Mouse (Mus musculus) heart, embryonic 13.5 days (tissue): ENCODE measurements around the gene Itga9. TPM values are rescaled to one million over a fixed set of nuclear protein-coding genes. Genes with fewer than 3 reads are reported as not detected.

ENCODE experiments used
- ATAC-seq: fragments of 200-750 bp; cut with Nextera tagmentation; 2 replicates; pipeline ENCODE4 v1.8.0; 2017; ENCODE audit warnings: moderate TSS enrichment; ENCODE audit not compliant: insufficient number of reproducible peaks, low FRiP score, low TSS enrichment; ENCODE audit errors: extremely low read depth
- H3K27ac ChIP-seq: fragments of 300-500 bp; sonication (generic); replicated peaks from 2 replicates; pipeline ENCODE4 v1.5.1; 2015; ENCODE audit warnings: moderate library complexity, mild to moderate bottlenecking, inconsistent platforms
- H3K27me3 ChIP-seq: fragments of 300-500 bp; sonication (generic); replicated peaks from 2 replicates; pipeline ENCODE4 v1.6.1; 2015; ENCODE audit warnings: mild to moderate bottlenecking, inconsistent platforms
- H3K36me3 ChIP-seq: fragments of 300-500 bp; sonication (generic); 2 replicates; pipeline ENCODE4 v1.6.1; 2015; ENCODE audit warnings: mild to moderate bottlenecking, inconsistent platforms
- H3K4me1 ChIP-seq: fragments of 300-500 bp; sonication (generic); 2 replicates; pipeline ENCODE4 v1.6.1; 2015; ENCODE audit warnings: inconsistent platforms
- H3K4me2 ChIP-seq: fragments of 300-500 bp; sonication (generic); 2 replicates; pipeline ENCODE4 v1.6.1; 2015; ENCODE audit warnings: inconsistent platforms, mild to moderate bottlenecking, moderate library complexity
- H3K4me3 ChIP-seq: fragments of 300-500 bp; sonication (generic); 2 replicates; pipeline ENCODE4 v1.5.1; 2015; ENCODE audit warnings: moderate library complexity, mild to moderate bottlenecking, inconsistent platforms
- H3K9ac ChIP-seq: fragments of 300-500 bp; sonication (generic); 2 replicates; pipeline ENCODE4 v1.6.1; 2015; ENCODE audit warnings: inconsistent platforms, mild to moderate bottlenecking, moderate library complexity
- H3K9me3 ChIP-seq: fragments of 300-500 bp; sonication (generic); 2 replicates; pipeline ENCODE4 v1.6.1; 2016; ENCODE audit warnings: inconsistent platforms
- WGBS: fragments of 180-500 bp; shearing (Covaris S2); methylation state at CpG from one replicate; pipeline ENCODE4 v1.1.7; 2015; ENCODE audit warnings: mixed read lengths; 5-methylcytosine and 5-hydroxymethylcytosine counted together
- polyA plus RNA-seq: library from polyadenylated mRNA; unstranded; fragments of >200 nt; fragmentation: Nextera tagmentation; extraction: Ambion mirVana; gene quantifications from 2 replicates; pipeline ENCODE4 v1.2.1, GENCODE M21; 2015

The Itga9 gene
- polyA plus RNA-seq, 1 experiment from 2014 or later: 6.5 TPM

DNA sequence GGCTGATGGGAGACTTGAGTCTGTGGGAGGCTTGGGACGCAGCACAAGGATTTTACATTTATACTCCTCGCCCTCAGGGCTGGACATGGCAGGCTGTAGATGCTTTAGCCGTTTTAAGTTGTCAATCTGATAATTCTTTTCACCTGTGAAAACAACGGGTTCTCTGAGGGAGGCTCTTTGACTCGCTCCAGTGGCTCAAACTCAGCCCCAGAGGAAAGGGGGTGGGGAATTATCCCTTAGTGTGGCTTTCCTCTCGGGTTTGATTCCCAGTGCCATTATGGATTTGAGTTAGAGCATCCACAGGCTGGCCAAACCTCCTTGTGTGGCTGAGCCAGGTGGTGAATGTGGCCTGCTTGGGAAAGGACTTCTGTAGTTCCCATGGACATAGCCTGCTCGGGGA lies 17.7 kb downstream of the Itga9 start:
- peaks cover 17% of the 10 kb centered on the region for H3K4me1 ChIP-seq
- peaks cover 7% of the 10 kb centered on the region; the same call in 1 of the 2 replicates for H3K27me3 ChIP-seq
- H3K4me2 ChIP-seq: no peak overlapping the region
- 56% methylated on average over 7 of the region's 7 CpGs for WGBS
- no peak for ATAC-seq
- H3K27ac ChIP-seq: no peak overlapping the region
- no peaks in the 10 kb centered on the region for H3K9me3 ChIP-seq
- H3K36me3 ChIP-seq: peaks cover 28% of the 10 kb centered on the region
- H3K4me3 ChIP-seq: no peak overlapping the region
- no peak overlapping the region for H3K9ac ChIP-seq

DNA sequence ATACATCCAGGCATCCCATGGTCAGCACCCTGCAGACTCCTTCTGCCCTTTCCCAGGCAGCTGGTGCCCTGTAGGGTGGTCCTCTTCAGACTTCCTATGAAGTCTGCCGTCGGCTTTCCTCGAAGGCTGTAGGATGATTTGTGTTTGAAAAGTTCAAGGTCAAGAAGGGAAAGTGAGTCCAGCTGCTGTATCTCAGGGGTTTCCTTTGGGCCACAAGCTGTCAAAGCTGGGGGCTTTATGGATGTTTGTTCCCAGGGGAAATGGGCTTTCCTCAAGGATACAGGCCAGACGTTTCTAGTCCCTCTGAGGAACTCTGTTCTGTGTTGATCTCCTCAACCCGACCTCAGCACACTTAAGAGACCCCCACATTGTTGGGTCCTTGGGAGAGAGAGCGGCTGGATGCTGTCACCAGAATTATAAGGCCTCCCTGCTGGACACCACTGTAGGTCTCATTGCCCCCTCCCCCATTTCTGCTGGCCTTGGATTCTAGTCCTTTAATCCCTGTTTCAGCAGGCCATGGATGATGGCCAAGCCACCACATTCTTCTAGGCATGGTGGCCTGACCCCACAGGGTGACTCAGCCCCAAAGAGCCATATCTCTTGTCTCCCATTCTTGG lies 23.4 kb downstream of the Itga9 start:
- no peaks in the 10 kb centered on the region for H3K9me3 ChIP-seq
- H3K4me3 ChIP-seq: no peak overlapping the region
- H3K27me3 ChIP-seq: no peaks in the 10 kb centered on the region
- peaks cover 14% of the 10 kb centered on the region for H3K4me1 ChIP-seq
- WGBS: 57% methylated on average over 6 of the region's 6 CpGs
- H3K27ac ChIP-seq: no peak overlapping the region
- no peak overlapping the region for H3K9ac ChIP-seq
- H3K36me3 ChIP-seq: peaks cover 54% of the 10 kb centered on the region
- H3K4me2 ChIP-seq: no peak overlapping the region
- ATAC-seq: no peak

DNA sequence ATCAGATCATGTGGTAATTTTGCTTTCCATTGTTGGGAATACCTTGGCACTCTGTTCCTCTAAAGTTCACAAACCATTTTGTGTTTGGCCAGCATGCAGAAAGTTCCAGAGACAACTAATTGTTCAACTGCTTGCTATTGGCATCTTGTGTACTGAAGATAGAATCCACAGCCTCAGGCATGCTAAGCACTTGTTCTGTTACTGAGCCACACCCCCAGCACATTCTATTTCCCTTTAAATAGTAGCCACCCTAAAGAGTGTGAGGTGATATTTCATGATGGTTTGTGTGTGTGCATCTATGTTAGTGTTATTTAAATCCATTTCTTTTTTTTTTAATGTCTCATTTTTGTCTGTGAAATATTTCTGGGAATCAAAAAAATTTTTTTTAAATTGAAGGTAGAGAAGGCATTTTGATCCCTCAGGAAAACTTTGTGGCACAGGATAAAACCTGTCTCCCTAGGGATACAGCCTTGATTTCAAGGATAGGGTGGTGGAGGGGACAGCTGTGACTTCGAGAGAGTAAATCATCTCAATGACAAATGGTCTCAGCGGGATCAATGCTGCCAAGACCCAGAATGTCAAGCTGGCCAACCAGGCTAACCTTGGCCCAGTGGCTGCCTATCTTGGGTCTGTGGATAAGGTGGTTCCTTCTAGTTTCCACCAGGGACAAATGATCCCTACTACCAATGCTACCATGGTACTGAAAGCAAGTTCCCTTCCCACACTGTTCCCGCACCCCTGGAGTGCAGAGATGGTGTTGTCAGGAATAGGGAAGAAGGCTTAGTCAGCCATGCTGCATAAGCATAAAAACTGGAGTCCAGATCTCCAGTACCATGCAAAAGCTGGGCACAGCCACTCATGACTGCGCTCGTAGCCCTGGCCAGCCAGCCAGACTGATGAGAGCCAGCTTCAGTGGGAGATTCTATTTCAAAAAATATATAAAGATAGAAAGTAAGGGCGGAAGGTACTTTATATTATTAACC lies 25.6 kb downstream of the Itga9 start:
- peak overlapping the region; percentile 20; the same call in 1 of the 2 replicates for H3K27ac ChIP-seq

GRCm38 (mm10) chr9:118632758-118633143 lies 26.3 kb downstream of the Itga9 start:
- 59% methylated on average over 14 of the region's 14 CpGs for WGBS
- Histone ChIP-seq H3K4me3 (no peak overlapping the region), H3K27me3 (no peaks in the 10 kb centered on the region), H3K4me1 (peaks cover 14% of the 10 kb centered on the region), H3K9me3 (peaks cover 4% of the 10 kb centered on the region; the same call in 1 of the 2 replicates), H3K9ac (no peak overlapping the region), H3K27ac (peak overlapping the region; percentile 7; the same call in 1 of the 2 replicates), H3K4me2 (0 out of 2 replicates have a peak overlapping the region, but pooled peaks have one; percentile 1), H3K36me3 (peaks cover 68% of the 10 kb centered on the region)
- ATAC-seq: no peak

More for the DNA sequence above, 25.6 kb downstream of the Itga9 start:
- no peak overlapping the region for H3K4me2 ChIP-seq
- no peak for ATAC-seq
- no peak overlapping the region for H3K9ac ChIP-seq
- H3K4me3 ChIP-seq: no peak overlapping the region
- WGBS: 71% methylated on average over 6 of the region's 6 CpGs
- peaks cover 68% of the 10 kb centered on the region for H3K36me3 ChIP-seq
- no peaks in the 10 kb centered on the region for H3K27me3 ChIP-seq
- H3K4me1 ChIP-seq: peaks cover 14% of the 10 kb centered on the region
- H3K9me3 ChIP-seq: peaks cover 4% of the 10 kb centered on the region; the same call in 1 of the 2 replicates

DNA sequence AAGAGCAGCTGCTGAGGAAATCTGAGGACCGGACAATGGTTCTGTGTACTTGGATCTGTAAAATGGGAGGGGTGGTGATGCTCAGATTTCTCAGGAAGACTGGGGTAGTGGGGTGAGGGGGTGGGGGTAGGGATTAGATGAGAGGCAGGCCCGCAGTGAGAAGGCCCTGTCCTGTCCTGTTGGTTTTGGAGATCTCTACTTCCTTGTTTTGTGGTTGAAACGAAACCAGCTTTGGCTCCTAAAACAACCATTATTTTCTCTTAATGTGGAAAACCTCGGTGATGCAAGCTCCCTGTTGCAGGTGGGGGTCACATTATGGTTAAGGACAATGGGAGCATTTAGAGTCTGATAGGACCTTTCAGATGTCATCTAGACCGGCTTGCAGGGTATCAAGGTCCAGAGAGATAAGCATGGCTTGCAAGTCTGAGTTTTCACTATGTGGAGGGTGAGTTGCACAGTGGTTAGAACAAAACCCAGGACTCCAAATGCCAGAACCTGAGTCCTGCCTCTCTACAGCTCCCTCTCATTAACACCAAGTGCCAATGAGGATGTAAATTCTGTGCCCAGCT lies 32.2 kb downstream of the Itga9 start:
- Histone ChIP-seq H3K9me3 (peaks cover 12% of the 10 kb centered on the region; the same call in 1 of the 2 replicates), H3K4me2 (no peak overlapping the region), H3K27me3 (no peaks in the 10 kb centered on the region), H3K4me3 (no peak overlapping the region), H3K36me3 (peaks cover 65% of the 10 kb centered on the region), H3K9ac (no peak overlapping the region), H3K4me1 (no peaks in the 10 kb centered on the region), H3K27ac (no peak overlapping the region)
- no peak for ATAC-seq
- 71% methylated on average over 5 of the region's 5 CpGs for WGBS

- no peak overlapping the region for H3K4me3 ChIP-seq
- H3K9me3 ChIP-seq: no peaks in the 10 kb centered on the region
- no peak overlapping the region for H3K9ac ChIP-seq
- H3K4me2 ChIP-seq: no peak overlapping the region
- ATAC-seq: no peak
- no peak overlapping the region for H3K27ac ChIP-seq
- H3K4me1 ChIP-seq: peaks cover 15% of the 10 kb centered on the region
- H3K36me3 ChIP-seq: peaks cover 17% of the 10 kb centered on the region
- whole genome bisulfite sequencing: 57% methylated on average over 17 of the region's 17 CpGs
- no peaks in the 10 kb centered on the region for H3K27me3 ChIP-seq
Observed at GRCm38 (mm10) chr9:118645698-118646355, 39.3 kb downstream of the Itga9 start.

- H3K27ac ChIP-seq: no peak overlapping the region
- no peak overlapping the region for H3K9ac ChIP-seq
- H3K9me3 ChIP-seq: no peaks in the 10 kb centered on the region
- no peaks in the 10 kb centered on the region for H3K27me3 ChIP-seq
- H3K4me1 ChIP-seq: peaks cover 28% of the 10 kb centered on the region
- peaks cover 20% of the 10 kb centered on the region for H3K36me3 ChIP-seq
- WGBS: 56% methylated on average over 3 of the region's 3 CpGs
- H3K4me2 ChIP-seq: no peak overlapping the region
- no peak for ATAC-seq
- H3K4me3 ChIP-seq: no peak overlapping the region
Observed at GRCm38 (mm10) chr9:118647495-118647894, 41.0 kb downstream of the Itga9 start.

DNA sequence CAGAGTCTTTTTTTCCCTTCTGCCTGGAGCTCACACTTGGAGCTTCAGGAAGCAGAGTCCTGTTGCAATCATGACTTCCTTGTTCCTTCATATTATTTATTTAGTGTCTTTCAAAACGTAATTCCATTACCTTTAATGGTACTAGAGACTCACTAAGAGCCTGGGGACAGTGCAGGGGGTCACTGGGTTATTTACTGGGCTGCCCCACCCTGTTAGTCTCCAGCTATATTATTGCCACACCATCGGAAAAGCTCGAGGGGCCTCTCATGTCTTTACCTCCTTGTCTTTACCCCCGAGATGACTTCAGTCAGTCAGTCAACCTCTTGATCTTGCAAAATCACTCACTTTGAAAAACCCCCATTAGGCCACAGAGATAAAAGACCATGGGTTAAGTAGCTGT lies 44.5 kb downstream of the Itga9 start:
- 46% methylated on average over 4 of the region's 4 CpGs for WGBS
- no peak overlapping the region for H3K9ac ChIP-seq
- no peak for ATAC-seq
- H3K4me3 ChIP-seq: no peak overlapping the region
- H3K27me3 ChIP-seq: no peaks in the 10 kb centered on the region
- no peak overlapping the region for H3K27ac ChIP-seq
- no peaks in the 10 kb centered on the region for H3K9me3 ChIP-seq
- H3K4me1 ChIP-seq: peaks cover 45% of the 10 kb centered on the region
- peaks cover 25% of the 10 kb centered on the region for H3K36me3 ChIP-seq
- no peak overlapping the region for H3K4me2 ChIP-seq

DNA sequence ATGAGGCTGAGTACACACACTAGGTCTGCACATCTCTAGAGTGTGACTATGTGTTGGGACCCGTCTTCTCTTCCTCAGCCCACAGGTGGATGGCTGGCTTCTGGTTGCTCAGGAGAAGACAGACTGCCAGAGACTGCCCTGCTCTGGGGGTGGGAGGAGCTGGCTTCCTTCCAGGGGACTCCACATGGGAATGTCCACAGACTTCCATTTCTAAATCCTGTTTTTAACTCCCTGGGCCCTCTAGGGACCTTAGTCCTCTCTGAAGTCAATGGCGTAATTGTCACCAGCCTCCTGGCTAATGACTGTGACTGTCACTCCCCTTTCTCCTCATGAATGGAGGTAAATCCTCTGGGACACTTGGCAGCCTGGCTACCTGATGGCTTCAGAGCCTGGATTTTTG lies 45.4 kb downstream of the Itga9 start:
- no peak overlapping the region for H3K9ac ChIP-seq
- H3K36me3 ChIP-seq: peaks cover 22% of the 10 kb centered on the region
- H3K27me3 ChIP-seq: no peaks in the 10 kb centered on the region
- ATAC-seq: no peak
- H3K4me3 ChIP-seq: no peak overlapping the region
- H3K9me3 ChIP-seq: no peaks in the 10 kb centered on the region
- no peak overlapping the region for H3K4me2 ChIP-seq
- WGBS: 44% methylated on average over 2 of the region's 2 CpGs
- H3K27ac ChIP-seq: no peak overlapping the region
- H3K4me1 ChIP-seq: peaks cover 39% of the 10 kb centered on the region

GRCm38 (mm10) chr9:118653436-118653835 lies 46.9 kb downstream of the Itga9 start:
- H3K27ac ChIP-seq: no peak overlapping the region

DNA sequence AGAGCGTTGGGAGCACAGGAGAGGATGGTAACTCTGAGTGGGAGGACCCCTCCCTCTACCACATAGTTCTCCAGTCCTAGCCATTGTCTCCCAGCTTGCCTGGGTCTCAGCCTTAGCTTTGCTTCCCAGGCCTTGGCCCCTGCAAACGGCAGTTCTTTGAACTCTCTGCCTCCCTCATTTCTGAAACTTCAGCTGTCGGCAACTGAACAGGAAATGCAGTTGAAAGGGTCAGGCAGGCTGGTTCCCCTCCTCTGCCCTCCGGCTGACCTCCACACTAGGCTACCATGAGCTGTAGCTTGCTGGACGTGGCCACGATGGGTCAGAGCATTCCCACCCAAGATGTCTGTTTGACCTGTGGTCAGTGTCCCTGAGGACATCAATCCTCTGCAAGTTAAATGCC lies 48.5 kb downstream of the Itga9 start:
- H3K9ac ChIP-seq: 0 out of 2 replicates have a peak overlapping the region, but pooled peaks have one; percentile 37
- no peaks in the 10 kb centered on the region for H3K9me3 ChIP-seq
- H3K27me3 ChIP-seq: no peaks in the 10 kb centered on the region
- H3K4me2 ChIP-seq: no peak overlapping the region
- no peak for ATAC-seq
- peaks cover 36% of the 10 kb centered on the region for H3K36me3 ChIP-seq
- 20% methylated on average over 6 of the region's 6 CpGs for WGBS
- no peak overlapping the region for H3K4me3 ChIP-seq
- H3K4me1 ChIP-seq: peaks cover 30% of the 10 kb centered on the region
- 0 out of 2 replicates have a peak overlapping the region, but pooled peaks have one; percentile 29 for H3K27ac ChIP-seq

More at GRCm38 (mm10) chr9:118653436-118653835, 46.9 kb downstream of the Itga9 start:
- 57% methylated on average over 1 of the region's 1 CpGs for WGBS
- ATAC-seq: no peak
- Histone ChIP-seq H3K4me1 (peaks cover 30% of the 10 kb centered on the region), H3K4me3 (no peak overlapping the region), H3K27me3 (no peaks in the 10 kb centered on the region), H3K9ac (no peak overlapping the region), H3K4me2 (no peak overlapping the region), H3K9me3 (no peaks in the 10 kb centered on the region), H3K36me3 (peaks cover 35% of the 10 kb centered on the region)
